Mouse (Mus musculus): Measurements from ENCODE around the gene Map3k21. TPM values are rescaled to one million over a fixed set of nuclear protein-coding genes. Genes with fewer than 3 reads are reported as not detected.

Map3k21 gene
- polyA plus RNA-seq, 1 experiment from 2014 or later: 0.17 TPM

DNA sequence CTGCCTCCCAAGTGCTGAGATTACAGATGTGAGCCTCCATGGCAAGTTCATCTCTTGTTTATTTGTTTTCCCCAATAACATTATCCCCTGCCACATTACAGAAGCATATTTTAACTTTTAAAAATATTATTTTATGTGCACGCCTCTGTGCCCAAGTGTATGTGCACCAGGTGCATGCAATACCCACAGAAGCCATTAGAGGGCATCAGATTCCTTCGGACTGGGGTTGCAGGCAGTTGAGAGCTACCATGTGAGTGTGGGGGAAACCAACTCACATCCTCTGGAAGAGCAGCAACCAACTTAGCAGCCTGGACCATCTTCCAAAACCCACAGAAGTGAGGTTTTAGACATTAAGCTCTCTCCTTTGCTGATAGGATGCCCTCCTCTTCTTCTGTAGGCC lies 2.9 kb upstream of the Map3k21 start:
- Histone ChIP-seq H3K4me1 (ENCODE audit: control insufficient read depth, insufficient read depth, low read length) (peaks cover 3% of the 10 kb centered on the region; the same call in 1 of the 2 replicates), H3K9me3 (replicated peaks; ENCODE audit: control insufficient read depth, low read length) (no peaks in the 10 kb centered on the region), H3K9ac (ENCODE audit: low read length) (no peak overlapping the region), H3K27me3 (replicated peaks; ENCODE audit: control insufficient read depth, insufficient read depth, low read length) (peaks cover 38% of the 10 kb centered on the region), H3K4me3 (ENCODE audit: low read depth, low read length) (no peak overlapping the region), H3K4me2 (ENCODE audit: low read length) (no peak overlapping the region), H3K36me3 (ENCODE audit: control insufficient read depth, insufficient read depth, low read length) (no peaks in the 10 kb centered on the region), H3K27ac (ENCODE audit: low read depth, low read length) (no peak overlapping the region)
- WGBS: 79% methylated on average over 2 of the region's 2 CpGs
- no peak for ATAC-seq
- no peak for DNase-seq (ENCODE audit: low spot score)

DNA sequence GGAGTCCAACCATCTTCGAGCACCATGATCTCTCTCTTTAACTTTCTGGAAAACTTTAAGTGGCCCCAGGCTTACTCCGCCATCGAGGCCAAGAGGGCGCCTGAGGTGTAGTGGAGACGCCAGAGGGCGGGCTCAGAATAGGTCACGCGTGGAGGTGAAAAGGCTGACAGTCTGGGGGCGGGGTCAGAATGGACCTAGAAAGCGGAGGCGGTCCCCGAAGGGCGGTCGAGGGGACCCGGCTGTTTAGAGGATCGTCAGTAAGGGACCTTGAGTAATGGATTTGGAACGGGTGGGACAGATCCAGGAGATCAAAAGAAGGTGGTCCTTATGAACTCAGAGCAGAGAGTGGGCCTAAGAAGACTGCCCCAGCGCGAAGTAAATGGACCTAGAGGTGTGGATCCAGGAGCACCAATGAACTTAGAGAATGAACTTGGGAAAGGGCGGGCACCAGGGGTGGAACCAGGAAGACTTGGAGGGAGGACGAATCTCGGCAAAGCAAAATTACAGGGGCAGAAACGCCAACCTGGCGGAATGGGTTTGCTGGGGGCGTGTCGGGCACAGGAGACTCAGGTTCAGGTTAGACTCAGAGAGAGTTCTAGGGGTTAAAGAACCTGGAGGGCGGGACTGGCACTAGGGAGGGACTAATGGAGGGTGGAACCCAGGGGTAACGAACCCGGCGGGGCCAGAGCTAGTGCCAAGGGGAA lies 437 bp upstream of the Map3k21 start:
- WGBS: 3% methylated on average over 30 of the region's 30 CpGs
- ATAC-seq (no peak), DNase-seq (ENCODE audit: low spot score) (no peak)
- Histone ChIP-seq H3K4me1 (ENCODE audit: control insufficient read depth, insufficient read depth, low read length) (peaks cover 3% of the 10 kb centered on the region; the same call in 1 of the 2 replicates), H3K9ac (ENCODE audit: low read length) (peak overlapping the region; percentile 50; the same call in 1 of the 2 replicates), H3K27ac (ENCODE audit: low read depth, low read length) (no peak overlapping the region), H3K4me2 (ENCODE audit: low read length) (peak overlapping the region; percentile 97), H3K36me3 (ENCODE audit: control insufficient read depth, insufficient read depth, low read length) (no peaks in the 10 kb centered on the region), H3K27me3 (replicated peaks; ENCODE audit: control insufficient read depth, insufficient read depth, low read length) (peaks cover 44% of the 10 kb centered on the region), H3K4me3 (ENCODE audit: low read depth, low read length) (peak overlapping the region; percentile 47), H3K9me3 (replicated peaks; ENCODE audit: control insufficient read depth, low read length) (no peaks in the 10 kb centered on the region)

DNA sequence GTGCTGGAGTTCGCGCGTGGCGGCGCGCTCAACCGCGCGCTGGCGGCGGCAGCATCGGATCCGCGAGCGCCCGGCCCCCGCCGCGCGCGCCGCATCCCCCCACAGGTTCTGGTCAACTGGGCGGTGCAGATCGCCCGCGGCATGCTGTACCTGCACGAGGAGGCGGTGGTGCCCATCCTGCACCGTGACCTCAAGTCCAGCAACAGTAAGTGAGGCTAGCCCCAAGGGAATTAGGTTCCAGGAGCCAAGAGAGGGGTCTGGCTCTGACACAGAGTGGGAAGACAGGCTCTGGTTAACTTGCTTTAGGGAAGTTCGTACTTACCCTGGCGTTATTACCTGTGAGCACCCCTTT lies 955 bp downstream of the Map3k21 start:
- H3K4me1 ChIP-seq (ENCODE audit: control insufficient read depth, insufficient read depth, low read length): peaks cover 3% of the 10 kb centered on the region; the same call in 1 of the 2 replicates
- ATAC-seq (no peak), DNase-seq (ENCODE audit: low spot score) (no peak)
- H3K27me3 ChIP-seq (replicated peaks; ENCODE audit: control insufficient read depth, insufficient read depth, low read length): peaks cover 44% of the 10 kb centered on the region
- no peak overlapping the region for H3K27ac ChIP-seq (ENCODE audit: low read depth, low read length)
- H3K9me3 ChIP-seq (replicated peaks; ENCODE audit: control insufficient read depth, low read length): no peaks in the 10 kb centered on the region
- WGBS: 2% methylated on average over 31 of the region's 31 CpGs
- H3K36me3 ChIP-seq (ENCODE audit: control insufficient read depth, insufficient read depth, low read length): no peaks in the 10 kb centered on the region
- peak overlapping the region; percentile 50 for H3K9ac ChIP-seq (ENCODE audit: low read length)
- peak overlapping the region; percentile 97 for H3K4me2 ChIP-seq (ENCODE audit: low read length)
- H3K4me3 ChIP-seq (ENCODE audit: low read depth, low read length): peak overlapping the region; percentile 47

DNA sequence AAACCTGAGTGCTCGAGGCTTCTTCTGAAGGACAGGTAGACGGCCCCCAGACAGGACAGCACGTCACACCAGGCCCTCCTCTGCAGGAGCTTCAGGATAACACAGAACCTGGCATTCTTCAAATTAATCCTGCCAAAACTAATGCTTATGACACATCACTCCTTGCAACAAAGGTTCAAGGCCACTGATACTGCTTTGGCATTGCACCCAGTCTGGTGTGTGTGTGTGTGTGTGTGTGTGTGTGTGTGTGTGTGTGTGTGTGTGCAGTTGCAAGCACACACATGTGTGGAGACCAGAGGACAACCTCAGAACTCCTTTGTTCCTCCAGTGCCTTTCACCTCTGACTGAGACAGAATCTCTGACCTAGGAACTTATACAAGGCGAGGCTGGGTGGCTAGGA lies 3.0 kb downstream of the Map3k21 start:
- Histone ChIP-seq H3K36me3 (ENCODE audit: control insufficient read depth, insufficient read depth, low read length) (no peaks in the 10 kb centered on the region), H3K27me3 (replicated peaks; ENCODE audit: control insufficient read depth, insufficient read depth, low read length) (peaks cover 44% of the 10 kb centered on the region), H3K27ac (ENCODE audit: low read depth, low read length) (no peak overlapping the region), H3K9ac (ENCODE audit: low read length) (no peak overlapping the region), H3K4me1 (ENCODE audit: control insufficient read depth, insufficient read depth, low read length) (peaks cover 3% of the 10 kb centered on the region; the same call in 1 of the 2 replicates), H3K4me3 (ENCODE audit: low read depth, low read length) (no peak overlapping the region), H3K9me3 (replicated peaks; ENCODE audit: control insufficient read depth, low read length) (no peaks in the 10 kb centered on the region), H3K4me2 (ENCODE audit: low read length) (no peak overlapping the region)
- ATAC-seq (no peak), DNase-seq (ENCODE audit: low spot score) (no peak)
- WGBS: 79% methylated on average over 4 of the region's 4 CpGs

DNA sequence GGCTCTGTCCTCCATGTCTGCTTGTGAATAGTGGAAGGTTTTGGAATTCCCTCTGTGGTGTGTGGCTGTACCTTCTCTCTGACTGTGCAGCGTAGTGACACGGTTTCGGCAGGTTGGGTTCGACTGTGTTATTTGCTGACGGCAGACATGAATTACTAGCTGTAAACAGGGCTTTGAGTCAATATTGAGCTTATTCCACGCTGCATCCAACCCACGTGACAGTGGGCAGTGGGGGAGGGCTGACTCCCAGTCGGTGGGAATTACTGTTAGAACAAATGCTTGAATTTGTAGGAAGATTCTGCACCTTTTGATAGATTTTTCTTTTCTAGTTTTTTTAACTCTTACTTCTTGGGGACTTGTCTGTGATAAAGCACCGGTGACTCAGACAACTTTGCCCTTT lies 4.1 kb downstream of the Map3k21 start:
- 85% methylated on average over 9 of the region's 9 CpGs for WGBS
- H3K4me3 ChIP-seq (ENCODE audit: low read depth, low read length): no peak overlapping the region
- H3K36me3 ChIP-seq (ENCODE audit: control insufficient read depth, insufficient read depth, low read length): no peaks in the 10 kb centered on the region
- H3K9ac ChIP-seq (ENCODE audit: low read length): no peak overlapping the region
- H3K27ac ChIP-seq (ENCODE audit: low read depth, low read length): no peak overlapping the region
- ATAC-seq (no peak), DNase-seq (ENCODE audit: low spot score) (no peak)
- H3K4me1 ChIP-seq (ENCODE audit: control insufficient read depth, insufficient read depth, low read length): peaks cover 3% of the 10 kb centered on the region; the same call in 1 of the 2 replicates
- no peak overlapping the region for H3K4me2 ChIP-seq (ENCODE audit: low read length)
- H3K9me3 ChIP-seq (replicated peaks; ENCODE audit: control insufficient read depth, low read length): no peaks in the 10 kb centered on the region
- H3K27me3 ChIP-seq (replicated peaks; ENCODE audit: control insufficient read depth, insufficient read depth, low read length): peaks cover 35% of the 10 kb centered on the region

DNA sequence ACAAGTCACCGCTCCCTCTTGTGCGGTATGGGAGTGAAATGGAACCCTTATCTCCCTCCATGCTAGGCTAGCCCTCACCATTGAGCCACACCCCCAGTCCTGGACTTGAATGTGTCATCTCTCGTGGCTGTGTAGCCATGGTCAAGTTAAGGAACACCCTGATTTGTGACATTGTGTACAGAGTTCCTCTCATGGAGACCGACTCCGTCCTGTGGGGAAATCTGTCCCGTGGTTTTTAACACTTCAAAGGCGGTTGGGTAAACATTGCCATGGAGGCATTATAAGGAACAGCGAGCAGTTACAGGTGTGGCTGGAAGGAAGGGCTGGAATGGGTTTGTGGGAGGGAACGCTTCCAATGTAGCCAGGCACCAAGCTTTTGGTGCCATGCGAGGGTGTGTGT lies 6.8 kb downstream of the Map3k21 start:
- Histone ChIP-seq H3K27me3 (replicated peaks; ENCODE audit: control insufficient read depth, insufficient read depth, low read length) (peaks cover 9% of the 10 kb centered on the region), H3K4me3 (ENCODE audit: low read depth, low read length) (no peak overlapping the region), H3K36me3 (ENCODE audit: control insufficient read depth, insufficient read depth, low read length) (no peaks in the 10 kb centered on the region), H3K9me3 (replicated peaks; ENCODE audit: control insufficient read depth, low read length) (no peaks in the 10 kb centered on the region), H3K27ac (ENCODE audit: low read depth, low read length) (no peak overlapping the region), H3K9ac (ENCODE audit: low read length) (no peak overlapping the region), H3K4me2 (ENCODE audit: low read length) (no peak overlapping the region), H3K4me1 (ENCODE audit: control insufficient read depth, insufficient read depth, low read length) (no peaks in the 10 kb centered on the region)
- DNase-seq (ENCODE audit: low spot score) (no peak), ATAC-seq (no peak)
- 82% methylated on average over 10 of the region's 10 CpGs for WGBS

DNA sequence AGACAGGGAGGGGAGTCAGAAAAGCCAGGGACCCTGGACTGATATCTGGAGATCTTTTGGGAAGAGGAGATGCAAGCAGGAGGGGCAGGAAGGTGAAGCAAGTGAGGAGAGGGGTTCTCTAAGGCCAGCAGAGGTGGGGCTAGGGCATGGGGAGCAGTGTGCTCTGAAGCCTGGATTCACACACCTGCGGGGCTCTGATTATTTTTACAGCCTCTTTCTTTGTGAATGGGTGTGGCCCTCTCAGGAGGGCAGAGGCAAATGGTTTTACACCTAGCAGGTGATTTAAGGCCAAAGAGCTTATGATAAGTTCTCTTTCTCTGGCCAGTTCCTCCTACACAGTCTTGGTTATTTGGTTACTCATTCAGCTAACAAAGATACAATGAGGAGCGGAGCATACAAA lies 8.5 kb downstream of the Map3k21 start:
- Histone ChIP-seq H3K9me3 (replicated peaks; ENCODE audit: control insufficient read depth, low read length) (no peaks in the 10 kb centered on the region), H3K36me3 (ENCODE audit: control insufficient read depth, insufficient read depth, low read length) (no peaks in the 10 kb centered on the region), H3K27me3 (replicated peaks; ENCODE audit: control insufficient read depth, insufficient read depth, low read length) (no peaks in the 10 kb centered on the region), H3K4me2 (ENCODE audit: low read length) (no peak overlapping the region), H3K4me1 (ENCODE audit: control insufficient read depth, insufficient read depth, low read length) (no peaks in the 10 kb centered on the region), H3K4me3 (ENCODE audit: low read depth, low read length) (no peak overlapping the region), H3K9ac (ENCODE audit: low read length) (no peak overlapping the region), H3K27ac (ENCODE audit: low read depth, low read length) (no peak overlapping the region)
- 78% methylated on average over 2 of the region's 2 CpGs for WGBS
- ATAC-seq: no peak
- no peak for DNase-seq (ENCODE audit: low spot score)

DNA sequence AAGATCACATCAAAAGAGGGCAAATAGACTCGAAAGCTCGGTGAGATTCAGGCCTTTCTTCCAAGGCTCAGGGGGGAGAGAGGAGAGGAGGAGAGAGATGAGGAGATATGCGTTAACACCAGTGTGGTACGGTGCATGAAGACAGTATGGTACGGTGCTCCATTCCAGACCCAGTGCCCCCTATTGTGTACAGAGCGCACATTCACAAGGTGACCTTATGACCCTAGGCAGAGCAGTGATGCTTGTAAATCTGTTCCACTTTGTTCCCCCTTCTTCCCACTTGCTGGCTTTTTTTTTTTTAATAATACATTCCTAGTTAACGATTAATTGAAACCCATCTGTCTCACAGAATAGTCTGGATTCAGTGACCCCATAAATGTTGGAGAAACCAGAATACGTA lies 9.3 kb downstream of the Map3k21 start:
- H3K4me3 ChIP-seq (ENCODE audit: low read depth, low read length): no peak overlapping the region
- H3K4me1 ChIP-seq (ENCODE audit: control insufficient read depth, insufficient read depth, low read length): no peaks in the 10 kb centered on the region
- no peaks in the 10 kb centered on the region for H3K36me3 ChIP-seq (ENCODE audit: control insufficient read depth, insufficient read depth, low read length)
- H3K27ac ChIP-seq (ENCODE audit: low read depth, low read length): no peak overlapping the region
- no peak overlapping the region for H3K9ac ChIP-seq (ENCODE audit: low read length)
- no peaks in the 10 kb centered on the region for H3K9me3 ChIP-seq (replicated peaks; ENCODE audit: control insufficient read depth, low read length)
- H3K27me3 ChIP-seq (replicated peaks; ENCODE audit: control insufficient read depth, insufficient read depth, low read length): no peaks in the 10 kb centered on the region
- DNase-seq (ENCODE audit: low spot score): no peak
- no peak for ATAC-seq
- no peak overlapping the region for H3K4me2 ChIP-seq (ENCODE audit: low read length)
- 38% methylated on average over 8 of the region's 8 CpGs for WGBS

DNA sequence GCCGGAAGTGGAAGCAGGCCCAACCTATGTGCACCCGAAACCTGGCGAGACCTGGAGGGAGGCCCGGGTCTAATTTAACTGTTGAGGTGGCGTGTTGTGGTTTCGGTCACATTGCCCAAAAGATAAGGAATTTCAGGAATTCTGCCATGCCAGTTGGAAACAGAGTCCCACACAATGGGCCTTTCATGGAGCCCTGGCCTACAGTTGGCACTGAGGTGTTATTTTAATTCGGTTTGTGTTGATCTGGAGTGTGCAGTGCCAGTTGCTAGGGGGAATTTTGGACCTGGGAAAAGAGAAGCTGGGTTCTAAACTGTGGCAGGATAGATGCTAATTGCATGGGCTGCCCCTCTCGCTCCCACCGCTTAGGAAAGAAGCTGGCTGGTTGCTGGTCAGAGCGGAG lies 10.0 kb downstream of the Map3k21 start:
- Histone ChIP-seq H3K4me3 (ENCODE audit: low read depth, low read length) (no peak overlapping the region), H3K36me3 (ENCODE audit: control insufficient read depth, insufficient read depth, low read length) (no peaks in the 10 kb centered on the region), H3K4me2 (ENCODE audit: low read length) (no peak overlapping the region), H3K4me1 (ENCODE audit: control insufficient read depth, insufficient read depth, low read length) (no peaks in the 10 kb centered on the region), H3K27me3 (replicated peaks; ENCODE audit: control insufficient read depth, insufficient read depth, low read length) (no peaks in the 10 kb centered on the region), H3K9me3 (replicated peaks; ENCODE audit: control insufficient read depth, low read length) (no peaks in the 10 kb centered on the region), H3K27ac (ENCODE audit: low read depth, low read length) (no peak overlapping the region), H3K9ac (ENCODE audit: low read length) (no peak overlapping the region)
- DNase-seq (ENCODE audit: low spot score) (peak; percentile 70), ATAC-seq (peak; percentile 79)
- 58% methylated on average over 10 of the region's 10 CpGs for WGBS

Data from forebrain, embryonic 14.5 days (tissue).